Mouse (Mus musculus) stomach, embryonic 16.5 days (tissue): Measurements from ENCODE around the gene Tmprss13. TPM values are rescaled to one million over a fixed set of nuclear protein-coding genes. Genes with fewer than 3 reads are reported as not detected.

Experiments
- ATAC-seq: fragments of 200-750 bp; cut with Nextera tagmentation; 2 replicates; pipeline ENCODE4 v1.8.0; 2017; ENCODE audit warnings: moderate number of reproducible peaks, moderate TSS enrichment; ENCODE audit not compliant: insufficient read depth, low FRiP score
- H3K27ac ChIP-seq: fragments of 300-500 bp; sonication (generic); 2 replicates; pipeline ENCODE4 v1.5.1; 2014; ENCODE audit warnings: low read length
- H3K27me3 ChIP-seq: fragments of 300-500 bp; sonication (generic); 2 replicates; pipeline ENCODE4 v1.6.1; 2014; ENCODE audit warnings: low read length, control low read depth, mixed read lengths; ENCODE audit not compliant: control insufficient read depth, insufficient read depth
- H3K36me3 ChIP-seq: fragments of 300-500 bp; sonication (generic); 2 replicates; pipeline ENCODE4 v1.6.1; 2014; ENCODE audit warnings: low read length; ENCODE audit not compliant: control insufficient read depth, insufficient read depth
- H3K4me1 ChIP-seq: fragments of 300-500 bp; sonication (generic); 2 replicates; pipeline ENCODE4 v1.6.1; 2014; ENCODE audit warnings: low read length, control low read depth, mixed read lengths; ENCODE audit not compliant: control insufficient read depth, insufficient read depth
- H3K4me2 ChIP-seq: fragments of 300-500 bp; sonication (generic); 2 replicates; pipeline ENCODE4 v1.6.1; 2014; ENCODE audit warnings: low read depth, low read length, mixed read lengths
- H3K4me3 ChIP-seq: fragments of 300-500 bp; sonication (generic); replicated peaks from 2 replicates; pipeline ENCODE4 v1.5.1; 2014; ENCODE audit warnings: mild to moderate bottlenecking, low read length
- H3K9ac ChIP-seq: fragments of 300-500 bp; sonication (generic); 2 replicates; pipeline ENCODE4 v1.6.1; 2014; ENCODE audit warnings: low read length
- H3K9me3 ChIP-seq: fragments of 300-500 bp; sonication (generic); replicated peaks from 2 replicates; pipeline ENCODE4 v1.6.1; 2016; ENCODE audit warnings: low read length, control low read depth; ENCODE audit not compliant: control insufficient read depth
- WGBS: fragments of 180-500 bp; shearing (Covaris S2); extraction: QIAGEN DNeasy Blood & Tissue Kit; methylation state at CpG from one replicate; pipeline ENCODE4 v1.1.7; 2014; 5-methylcytosine and 5-hydroxymethylcytosine counted together
- polyA plus RNA-seq: library from polyadenylated mRNA; unstranded; fragments of >200 nt; fragmentation: Nextera tagmentation; extraction: Ambion mirVana; gene quantifications from 2 replicates; pipeline ENCODE4 v1.2.1, GENCODE M21; 2015

Tmprss13 gene
- polyA plus RNA-seq, 1 experiment from 2014 or later = 8.2 TPM

DNA sequence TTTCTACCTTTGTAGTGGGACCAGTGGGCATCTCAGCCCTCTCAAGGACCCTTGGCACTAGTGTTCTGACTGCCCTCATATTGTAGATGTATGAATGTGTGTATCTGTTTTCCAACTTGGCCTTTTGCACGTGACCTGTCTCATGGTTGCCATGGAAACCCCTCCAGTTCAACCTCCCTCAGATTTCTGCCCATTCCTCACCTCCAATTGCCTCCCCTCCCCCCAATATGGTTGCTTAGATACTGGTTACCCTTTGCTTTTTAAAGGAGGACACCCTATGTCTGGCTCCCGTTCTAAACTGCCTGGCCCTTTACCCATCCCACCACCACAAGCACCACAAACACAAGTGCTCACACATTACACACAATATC lies 52.4 kb downstream of the Tmprss13 start:
- Histone ChIP-seq H3K4me2 (peak overlapping the region; percentile 83; the same call in 1 of the 2 replicates), H3K9me3 (no peaks in the 10 kb centered on the region), H3K27me3 (0 out of 2 replicates have a peak, but pooled peaks cover 3% of the 10 kb centered on the region), H3K4me1 (no peaks in the 10 kb centered on the region), H3K27ac (no peak overlapping the region), H3K4me3 (peak overlapping the region; percentile 61), H3K36me3 (no peaks in the 10 kb centered on the region), H3K9ac (no peak overlapping the region)
- 29% methylated on average over 2 of the region's 2 CpGs for WGBS
- ATAC-seq = no peak

DNA sequence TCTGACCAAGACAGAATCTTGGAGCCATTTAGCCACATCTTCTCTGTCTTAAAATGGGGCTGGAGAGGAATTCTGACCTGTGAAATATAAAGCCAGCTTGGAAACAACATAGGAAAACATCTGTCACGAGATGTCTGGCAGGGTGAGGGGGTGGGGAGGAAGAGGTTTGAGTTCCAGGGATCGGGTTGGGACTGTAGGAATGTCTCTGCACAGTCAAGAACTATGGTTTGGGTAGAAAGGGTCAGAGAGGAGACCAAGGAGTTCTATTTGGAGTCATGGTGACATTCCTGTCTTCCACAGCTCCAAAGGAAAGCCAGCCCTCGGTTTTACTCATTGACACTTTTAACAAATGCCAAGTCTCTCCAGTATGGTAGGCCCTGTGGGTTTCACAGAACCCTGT lies 55.0 kb downstream of the Tmprss13 start:
- WGBS = 39% methylated on average over 3 of the region's 3 CpGs
- Histone ChIP-seq H3K9me3 (no peaks in the 10 kb centered on the region), H3K27me3 (0 out of 2 replicates have a peak, but pooled peaks cover 3% of the 10 kb centered on the region), H3K27ac (no peak overlapping the region), H3K9ac (no peak overlapping the region), H3K36me3 (no peaks in the 10 kb centered on the region), H3K4me2 (no peak overlapping the region), H3K4me3 (no peak overlapping the region), H3K4me1 (no peaks in the 10 kb centered on the region)
- ATAC-seq = no peak

DNA sequence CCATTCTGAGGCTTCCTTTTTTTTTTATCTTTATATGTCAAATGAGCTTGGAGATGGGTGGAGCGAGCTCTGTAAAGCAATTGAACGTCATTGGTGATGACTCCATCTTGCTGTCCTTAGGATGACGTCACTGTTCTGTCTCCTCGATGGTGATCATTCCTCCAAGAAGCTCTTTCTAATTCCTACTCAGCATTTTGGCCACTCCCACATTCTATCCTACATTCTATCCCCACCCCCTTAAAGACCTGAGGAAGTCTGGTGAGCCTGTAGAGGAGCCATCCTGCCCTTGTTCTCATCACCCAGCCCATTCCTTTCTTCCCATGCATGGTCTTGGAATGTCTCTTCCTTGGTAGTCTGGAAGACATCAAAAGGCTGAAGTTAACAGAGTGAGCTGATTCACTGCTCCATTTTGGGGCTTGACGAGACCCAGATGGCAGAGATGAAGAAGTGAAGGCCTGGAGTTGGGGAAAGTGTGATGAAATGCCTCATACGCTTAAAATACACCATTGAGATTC lies 56.1 kb downstream of the Tmprss13 start:
- WGBS = 75% methylated on average over 6 of the region's 6 CpGs
- ATAC-seq = peak; percentile 51; the same call in 1 of the 2 replicates
- Histone ChIP-seq H3K4me2 (no peak overlapping the region), H3K4me3 (no peak overlapping the region), H3K9me3 (no peaks in the 10 kb centered on the region), H3K27me3 (0 out of 2 replicates have a peak, but pooled peaks cover 3% of the 10 kb centered on the region), H3K36me3 (no peaks in the 10 kb centered on the region), H3K27ac (no peak overlapping the region), H3K4me1 (no peaks in the 10 kb centered on the region), H3K9ac (no peak overlapping the region)

DNA sequence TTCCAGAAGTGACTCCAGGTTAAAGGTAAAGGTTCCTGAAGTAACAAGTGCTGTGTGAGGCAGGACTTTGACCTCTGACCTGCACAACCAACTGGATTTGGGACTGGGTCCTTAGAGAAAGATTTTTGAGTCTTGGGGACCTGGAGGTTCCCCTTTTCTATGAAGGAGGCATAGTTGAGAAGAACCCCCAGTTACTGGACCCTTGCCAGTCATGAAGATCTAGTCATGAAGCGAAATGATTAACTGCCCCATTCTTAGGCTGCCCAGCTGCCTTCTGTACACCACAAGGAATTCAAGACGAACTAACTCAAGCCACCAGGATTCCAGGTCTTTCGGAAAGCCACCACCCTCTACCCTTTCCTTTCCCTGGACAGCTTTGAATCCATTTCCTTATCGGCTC lies 57.5 kb downstream of the Tmprss13 start:
- H3K4me1 ChIP-seq = no peaks in the 10 kb centered on the region
- H3K27me3 ChIP-seq = no peaks in the 10 kb centered on the region
- no peak overlapping the region for H3K4me2 ChIP-seq
- H3K9me3 ChIP-seq = no peaks in the 10 kb centered on the region
- 49% methylated on average over 4 of the region's 4 CpGs for WGBS
- no peak overlapping the region for H3K9ac ChIP-seq
- H3K36me3 ChIP-seq = no peaks in the 10 kb centered on the region
- H3K27ac ChIP-seq = no peak overlapping the region
- no peak overlapping the region for H3K4me3 ChIP-seq
- ATAC-seq = no peak

GRCm38 (mm10) chr9:45376883-45377282 lies 58.0 kb downstream of the Tmprss13 start:
- Histone ChIP-seq H3K4me3 (no peak overlapping the region), H3K9me3 (no peaks in the 10 kb centered on the region), H3K27ac (no peak overlapping the region), H3K4me2 (no peak overlapping the region), H3K27me3 (no peaks in the 10 kb centered on the region), H3K9ac (no peak overlapping the region), H3K36me3 (no peaks in the 10 kb centered on the region), H3K4me1 (no peaks in the 10 kb centered on the region)
- WGBS = 50% methylated on average over 2 of the region's 2 CpGs
- no peak for ATAC-seq

GRCm38 (mm10) chr9:45380411-45381251 lies 61.7 kb downstream of the Tmprss13 start:
- Histone ChIP-seq H3K9ac (no peak overlapping the region), H3K36me3 (no peaks in the 10 kb centered on the region), H3K4me1 (no peaks in the 10 kb centered on the region), H3K9me3 (no peaks in the 10 kb centered on the region), H3K4me3 (no peak overlapping the region), H3K4me2 (no peak overlapping the region), H3K27me3 (no peaks in the 10 kb centered on the region), H3K27ac (no peak overlapping the region)
- ATAC-seq = no peak
- WGBS = 51% methylated on average over 10 of the region's 10 CpGs

- WGBS = 63% methylated on average over 5 of the region's 5 CpGs
- H3K27ac ChIP-seq = no peak overlapping the region
- ATAC-seq = no peak
- no peak overlapping the region for H3K4me3 ChIP-seq
- H3K4me1 ChIP-seq = no peaks in the 10 kb centered on the region
- H3K4me2 ChIP-seq = no peak overlapping the region
- H3K9me3 ChIP-seq = no peaks in the 10 kb centered on the region
- no peak overlapping the region for H3K9ac ChIP-seq
- H3K36me3 ChIP-seq = no peaks in the 10 kb centered on the region
- no peaks in the 10 kb centered on the region for H3K27me3 ChIP-seq
Observed at GRCm38 (mm10) chr9:45382336-45382735, 63.4 kb downstream of the Tmprss13 start.

- Histone ChIP-seq H3K27ac (no peak overlapping the region), H3K9me3 (no peaks in the 10 kb centered on the region), H3K27me3 (no peaks in the 10 kb centered on the region), H3K36me3 (no peaks in the 10 kb centered on the region), H3K4me1 (no peaks in the 10 kb centered on the region), H3K4me2 (no peak overlapping the region), H3K9ac (no peak overlapping the region), H3K4me3 (no peak overlapping the region)
- WGBS = 77% methylated on average over 5 of the region's 5 CpGs
- ATAC-seq = no peak
Observed at GRCm38 (mm10) chr9:45382834-45383233, 63.9 kb downstream of the Tmprss13 start.

DNA sequence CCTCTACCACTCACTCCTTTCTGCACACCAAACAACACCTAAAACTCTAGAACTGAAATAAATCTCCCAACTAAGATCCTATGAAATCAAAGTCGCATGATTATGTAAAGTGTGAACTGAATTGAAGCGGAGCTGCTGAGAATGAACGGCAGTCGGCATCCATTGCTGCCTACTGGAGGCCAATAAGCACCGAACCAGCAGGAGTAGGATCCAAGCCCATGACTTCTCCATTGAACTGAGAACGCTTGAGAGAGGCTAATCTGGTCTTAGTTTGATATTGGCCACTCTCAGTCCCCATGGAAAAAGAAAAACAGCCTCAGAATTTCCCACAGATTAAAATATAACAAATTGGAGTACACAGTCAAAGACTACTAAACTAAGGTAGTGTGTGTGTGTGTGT lies 65.0 kb downstream of the Tmprss13 start:
- no peak overlapping the region for H3K9ac ChIP-seq
- H3K4me3 ChIP-seq = no peak overlapping the region
- WGBS = 94% methylated on average over 6 of the region's 6 CpGs
- H3K36me3 ChIP-seq = no peaks in the 10 kb centered on the region
- no peaks in the 10 kb centered on the region for H3K27me3 ChIP-seq
- H3K27ac ChIP-seq = no peak overlapping the region
- no peaks in the 10 kb centered on the region for H3K9me3 ChIP-seq
- no peaks in the 10 kb centered on the region for H3K4me1 ChIP-seq
- H3K4me2 ChIP-seq = no peak overlapping the region
- no peak for ATAC-seq
